Mouse (Mus musculus) ES-CJ7 (cell line): ENCODE measurements at regions not wholly inside any gene's neighbourhood (a gene's known extent, or its start where the extent isn't known, plus 50 kb on each side); places are given as distances from the start of the nearest gene placed in this dataset.

ENCODE experiments used
- DNase-seq: peaks from one replicate; pipeline ENCODE4 v3.0.0; 2011; ENCODE audit warnings: low read depth, low spot score

GRCm38 (mm10) chr8:6010712-6011111 lies 905.6 kb upstream of the Slc10a2 start:
- DNase-seq, result no peak

- DNase-seq, result no peak
Measured at GRCm38 (mm10) chr8:6002612-6003011, 897.5 kb upstream of the Slc10a2 start.

GRCm38 (mm10) chr8:5994846-5995245 lies 889.7 kb upstream of the Slc10a2 start:
- DNase-seq, result peak; percentile 79

- no peak for DNase-seq
Measured at GRCm38 (mm10) chr8:5965403-5966015, 860.4 kb upstream of the Slc10a2 start.

GRCm38 (mm10) chr8:5964299-5964698 lies 859.1 kb upstream of the Slc10a2 start:
- DNase-seq, result no peak

- no peak for DNase-seq
Measured at GRCm38 (mm10) chr8:5938057-5938456, 832.9 kb upstream of the Slc10a2 start.

- no peak for DNase-seq
Measured at GRCm38 (mm10) chr8:5918136-5918535, 813.0 kb upstream of the Slc10a2 start.
